Mouse (Mus musculus) stomach, embryonic 14.5 days (tissue): ENCODE results near the gene Bcorl1. TPM values are rescaled to one million over a fixed set of nuclear protein-coding genes. Genes with fewer than 3 reads are reported as not detected.

Experiments
- ATAC-seq: fragments of 200-750 bp; cut with Nextera tagmentation; 2 replicates; pipeline ENCODE4 v1.8.0; 2017; ENCODE audit warnings: low read depth, moderate TSS enrichment; ENCODE audit not compliant: insufficient number of reproducible peaks, insufficient read depth, low FRiP score
- H3K27ac ChIP-seq: fragments of 300-500 bp; sonication (generic); 2 replicates; pipeline ENCODE4 v1.5.1; 2014; ENCODE audit warnings: mild to moderate bottlenecking, low read length, moderate library complexity, mixed read lengths
- H3K27me3 ChIP-seq: fragments of 300-500 bp; sonication (generic); 2 replicates; pipeline ENCODE4 v1.6.1; 2014; ENCODE audit warnings: low read length, control low read depth, mixed read lengths; ENCODE audit not compliant: control insufficient read depth, insufficient read depth
- H3K36me3 ChIP-seq: fragments of 300-500 bp; sonication (generic); 2 replicates; pipeline ENCODE4 v1.6.1; 2014; ENCODE audit warnings: mild to moderate bottlenecking, control low read depth, low read length, moderate library complexity, mixed read lengths; ENCODE audit not compliant: control insufficient read depth, insufficient read depth
- H3K4me1 ChIP-seq: fragments of 300-500 bp; sonication (generic); 2 replicates; pipeline ENCODE4 v1.6.1; 2014; ENCODE audit warnings: low read length, control low read depth, mixed read lengths; ENCODE audit not compliant: control insufficient read depth, insufficient read depth
- H3K4me2 ChIP-seq: fragments of 300-500 bp; sonication (generic); replicated peaks from 2 replicates; pipeline ENCODE4 v1.6.1; 2014; ENCODE audit warnings: low read depth, low read length, control low read depth
- H3K4me3 ChIP-seq: fragments of 300-500 bp; sonication (generic); 2 replicates; pipeline ENCODE4 v1.5.1; 2014; ENCODE audit warnings: low read depth, low read length, control low read depth
- H3K9ac ChIP-seq: fragments of 300-500 bp; sonication (generic); replicated peaks from 2 replicates; pipeline ENCODE4 v1.6.1; 2014; ENCODE audit warnings: low read depth, mild to moderate bottlenecking, control low read depth, low read length, moderate library complexity, mixed read lengths
- H3K9me3 ChIP-seq: fragments of 300-500 bp; sonication (generic); 2 replicates; pipeline ENCODE4 v1.6.1; 2016; ENCODE audit warnings: low read depth, low read length, control low read depth; ENCODE audit not compliant: control insufficient read depth
- WGBS: fragments of 180-500 bp; shearing (Covaris S2); extraction: QIAGEN DNeasy Blood & Tissue Kit; methylation state at CpG from one replicate; pipeline ENCODE4 v1.1.7; 2014; 5-methylcytosine and 5-hydroxymethylcytosine counted together
- polyA plus RNA-seq: library from polyadenylated mRNA; unstranded; fragments of >200 nt; fragmentation: Nextera tagmentation; extraction: Ambion mirVana; gene quantifications from 2 replicates; pipeline ENCODE4 v1.2.1, GENCODE M21; 2014

The Bcorl1 gene
- polyA plus RNA-seq, 1 experiment from 2014 or later = 9.3 TPM

DNA sequence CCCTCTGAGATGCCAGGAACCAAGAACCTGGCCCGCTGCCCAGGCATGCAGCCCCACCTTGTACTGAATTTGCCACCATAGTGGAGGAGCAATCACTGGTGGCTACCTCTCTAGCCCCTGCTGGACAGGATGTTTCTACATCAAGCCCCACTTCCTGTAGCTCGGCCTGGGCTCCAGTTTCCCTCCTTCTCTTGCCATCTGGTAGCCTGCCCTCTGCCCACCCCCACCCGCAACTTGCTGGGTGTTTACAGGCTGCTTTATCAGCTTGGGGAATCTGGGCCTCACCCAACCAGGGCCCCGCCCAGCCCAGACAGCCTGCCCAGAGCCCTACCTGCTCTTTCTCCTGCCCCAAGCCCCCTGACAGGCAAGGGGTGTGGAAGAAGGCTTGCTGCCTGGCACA lies 97.9 kb downstream of the Bcorl1 start:
- 50% methylated on average over 4 of the region's 4 CpGs for WGBS
- H3K4me1 ChIP-seq = no peaks in the 10 kb centered on the region
- no peaks in the 10 kb centered on the region for H3K27me3 ChIP-seq
- H3K9me3 ChIP-seq = no peaks in the 10 kb centered on the region
- H3K4me3 ChIP-seq = no peak overlapping the region
- no peak overlapping the region for H3K4me2 ChIP-seq
- no peak overlapping the region for H3K27ac ChIP-seq
- H3K36me3 ChIP-seq = no peaks in the 10 kb centered on the region
- peak; percentile 69; the same call in 1 of the 2 replicates for ATAC-seq
- no peak overlapping the region for H3K9ac ChIP-seq

DNA sequence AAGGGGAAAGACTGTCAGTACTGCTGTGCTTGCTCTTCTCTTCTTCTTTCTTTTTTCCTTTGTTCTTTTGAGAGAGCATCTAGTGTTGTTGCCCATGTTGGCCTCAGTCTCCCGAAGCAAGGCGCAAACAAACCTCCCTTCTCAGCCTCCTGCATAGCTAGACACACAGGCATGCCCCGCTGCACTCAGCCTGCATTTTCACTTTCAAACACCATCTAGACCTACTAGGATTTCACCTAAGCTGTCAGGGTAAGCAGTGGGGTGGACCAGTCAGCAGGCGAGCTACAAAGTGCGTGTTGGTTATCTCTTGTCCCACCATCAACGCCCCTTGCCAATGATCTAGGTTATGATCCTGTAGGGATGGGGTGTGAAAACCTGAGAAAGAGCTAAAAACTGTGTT lies 100.4 kb downstream of the Bcorl1 start:
- no peak overlapping the region for H3K4me2 ChIP-seq
- H3K27me3 ChIP-seq = no peaks in the 10 kb centered on the region
- WGBS = 82% methylated on average over 6 of the region's 6 CpGs
- no peak overlapping the region for H3K9ac ChIP-seq
- H3K27ac ChIP-seq = no peak overlapping the region
- no peak for ATAC-seq
- no peaks in the 10 kb centered on the region for H3K36me3 ChIP-seq
- H3K9me3 ChIP-seq = no peaks in the 10 kb centered on the region
- H3K4me3 ChIP-seq = no peak overlapping the region
- H3K4me1 ChIP-seq = no peaks in the 10 kb centered on the region

DNA sequence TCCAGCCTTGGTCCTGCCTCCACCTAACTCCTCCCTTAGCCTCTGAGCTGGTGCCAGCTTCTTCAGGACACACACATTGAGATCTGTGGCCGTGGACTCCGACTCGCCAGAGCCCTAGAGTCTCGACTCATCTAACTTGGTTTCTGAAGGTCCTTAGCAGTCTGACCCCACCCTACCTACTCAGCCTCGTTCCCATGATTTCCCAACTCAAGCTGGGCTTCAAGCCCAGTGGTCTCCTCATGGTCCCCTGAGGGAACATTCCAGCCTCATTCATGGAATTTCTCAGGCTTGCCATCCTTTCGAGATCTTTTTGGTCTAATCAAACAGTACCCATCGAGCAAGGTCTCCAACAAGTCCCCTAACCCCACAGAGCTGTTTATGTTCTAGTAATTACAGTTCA lies 100.8 kb downstream of the Bcorl1 start:
- Histone ChIP-seq H3K36me3 (no peaks in the 10 kb centered on the region), H3K4me2 (no peak overlapping the region), H3K27ac (no peak overlapping the region), H3K4me3 (no peak overlapping the region), H3K27me3 (no peaks in the 10 kb centered on the region), H3K9ac (no peak overlapping the region), H3K4me1 (no peaks in the 10 kb centered on the region), H3K9me3 (no peaks in the 10 kb centered on the region)
- ATAC-seq = no peak
- 80% methylated on average over 7 of the region's 7 CpGs for WGBS

DNA sequence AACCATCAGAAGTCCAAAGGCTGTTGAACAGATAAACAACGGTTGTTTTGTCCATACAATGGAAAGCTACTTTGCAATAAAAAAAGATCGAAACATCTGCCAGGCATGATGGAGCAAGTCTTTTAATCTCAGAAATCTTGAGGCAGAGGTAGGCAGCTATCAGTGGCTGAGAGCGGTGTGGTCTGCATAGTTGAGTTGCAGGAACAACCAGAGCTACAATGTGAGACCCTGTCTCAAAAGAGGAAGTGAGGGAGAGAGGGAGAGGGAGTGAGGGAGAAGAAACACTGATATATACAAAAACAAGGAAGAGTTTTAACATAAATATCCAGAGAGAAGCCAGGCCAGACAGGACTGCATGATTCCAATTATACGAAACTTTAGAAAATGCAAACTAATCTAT lies 103.5 kb downstream of the Bcorl1 start:
- WGBS = 70% methylated on average over 4 of the region's 4 CpGs
- Histone ChIP-seq H3K36me3 (no peaks in the 10 kb centered on the region), H3K9me3 (no peaks in the 10 kb centered on the region), H3K4me2 (no peak overlapping the region), H3K4me1 (no peaks in the 10 kb centered on the region), H3K27me3 (no peaks in the 10 kb centered on the region), H3K4me3 (no peak overlapping the region), H3K27ac (no peak overlapping the region), H3K9ac (no peak overlapping the region)
- ATAC-seq = no peak

DNA sequence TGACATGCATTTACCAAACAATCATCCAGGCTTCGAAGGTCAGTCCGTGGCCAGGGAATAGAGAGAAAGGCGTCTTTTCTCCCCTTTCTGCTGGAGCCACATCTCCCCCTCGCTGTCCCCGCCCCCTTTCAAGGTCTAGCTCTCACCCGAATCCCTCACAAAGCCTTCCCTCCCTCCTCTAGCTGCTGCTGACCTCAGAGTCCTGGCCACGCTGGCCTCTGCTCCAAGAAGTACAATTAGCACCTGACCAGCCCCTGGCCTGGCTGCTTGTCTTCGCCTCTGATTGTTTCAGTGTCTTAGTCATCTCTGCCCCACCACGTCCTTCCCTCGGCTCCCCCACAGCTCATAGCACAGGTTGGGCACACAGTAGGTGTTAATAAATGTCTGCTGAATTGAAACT lies 108.5 kb downstream of the Bcorl1 start:
- Histone ChIP-seq H3K27me3 (no peaks in the 10 kb centered on the region), H3K9ac (no peak overlapping the region), H3K27ac (no peak overlapping the region), H3K36me3 (no peaks in the 10 kb centered on the region), H3K9me3 (no peaks in the 10 kb centered on the region), H3K4me3 (no peak overlapping the region), H3K4me1 (no peaks in the 10 kb centered on the region; the same call in 1 of the 2 replicates), H3K4me2 (no peak overlapping the region)
- 45% methylated on average over 10 of the region's 10 CpGs for WGBS
- no peak for ATAC-seq

DNA sequence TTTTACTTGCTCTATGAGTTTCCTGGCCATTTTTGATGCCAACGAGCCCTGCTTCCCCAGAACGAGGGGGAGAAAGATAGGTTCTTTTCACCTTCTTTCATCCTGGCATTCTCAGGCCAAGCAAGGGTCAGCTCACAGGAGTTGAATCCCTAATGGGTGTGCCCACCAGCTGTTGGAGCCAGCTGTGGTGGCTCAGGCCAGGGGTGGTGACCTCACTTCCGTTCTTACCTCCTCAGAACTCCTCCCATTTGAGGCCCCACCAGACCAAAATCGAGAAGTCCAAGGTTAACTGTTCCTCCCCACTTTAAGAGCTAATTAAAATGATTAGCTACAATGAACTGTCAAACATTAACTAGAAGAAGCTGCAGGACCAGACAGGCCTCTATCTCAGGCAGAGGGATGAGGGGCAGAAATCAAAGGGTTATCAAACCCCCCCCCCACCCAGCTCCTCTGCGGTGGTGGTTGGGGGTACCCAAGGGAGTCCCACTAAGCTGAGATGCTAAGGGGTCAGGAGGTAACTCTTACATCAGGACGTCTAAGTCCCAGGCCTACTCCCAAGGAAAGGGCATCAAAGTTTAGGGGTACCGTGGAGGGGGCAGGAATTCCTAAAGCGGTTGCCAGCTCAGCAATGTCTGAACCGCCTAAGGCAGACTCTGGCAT lies 111.2 kb downstream of the Bcorl1 start:
- Histone ChIP-seq H3K9ac (peak overlapping the region; percentile 68; the same call in 1 of the 2 replicates), H3K36me3 (no peaks in the 10 kb centered on the region), H3K4me1 (no peaks in the 10 kb centered on the region; the same call in 1 of the 2 replicates), H3K9me3 (no peaks in the 10 kb centered on the region), H3K27ac (no peak overlapping the region; the same call in 1 of the 2 replicates), H3K4me2 (peak overlapping the region; percentile 49), H3K4me3 (peak overlapping the region; percentile 47), H3K27me3 (no peaks in the 10 kb centered on the region)
- WGBS = 31% methylated on average over 9 of the region's 9 CpGs
- no peak for ATAC-seq

DNA sequence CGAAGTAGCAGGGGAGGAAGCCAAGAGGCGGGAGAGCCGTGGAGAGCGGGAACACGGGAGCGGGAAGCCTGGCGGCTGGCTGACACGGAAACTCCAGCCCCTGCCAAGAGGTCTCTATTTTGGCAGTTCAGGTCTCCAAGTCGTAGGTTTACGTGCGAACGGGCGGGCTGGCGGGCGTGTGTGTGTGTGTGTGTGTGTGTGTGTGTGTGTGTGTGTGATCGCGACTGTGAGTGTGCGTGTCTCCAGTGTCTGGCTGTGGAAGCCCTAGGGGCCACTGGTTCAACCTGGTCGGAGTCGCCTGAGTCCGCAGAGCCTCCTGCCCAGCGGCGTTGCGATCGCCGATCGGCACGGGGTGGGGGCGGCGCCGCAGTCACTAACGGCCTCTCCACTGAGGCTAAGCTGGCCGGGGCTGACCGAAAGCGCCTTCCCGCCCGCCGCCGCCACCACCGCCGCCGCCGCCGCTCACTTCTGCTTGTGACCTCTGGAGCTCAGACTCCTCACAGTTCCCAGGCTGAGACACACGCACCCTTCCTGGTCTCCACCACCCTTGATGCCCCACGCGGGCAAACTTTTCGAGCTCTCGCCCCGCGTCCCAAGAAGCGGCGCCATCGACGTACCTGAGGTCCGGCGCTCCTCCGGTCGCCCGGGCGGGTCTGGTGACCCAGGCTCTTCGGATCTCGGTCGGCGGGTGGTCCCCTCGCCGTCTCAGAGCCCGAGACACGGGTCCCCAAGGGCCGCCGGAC lies 111.9 kb downstream of the Bcorl1 start:
- Histone ChIP-seq H3K36me3 (no peaks in the 10 kb centered on the region), H3K4me1 (no peaks in the 10 kb centered on the region; the same call in 1 of the 2 replicates), H3K9ac (peak overlapping the region; percentile 68), H3K4me2 (peak overlapping the region; percentile 49), H3K27ac (peak overlapping the region; percentile 71; the same call in 1 of the 2 replicates), H3K9me3 (no peaks in the 10 kb centered on the region), H3K27me3 (no peaks in the 10 kb centered on the region), H3K4me3 (peak overlapping the region; percentile 47)
- WGBS = 25% methylated on average over 63 of the region's 71 CpGs
- no peak for ATAC-seq

DNA sequence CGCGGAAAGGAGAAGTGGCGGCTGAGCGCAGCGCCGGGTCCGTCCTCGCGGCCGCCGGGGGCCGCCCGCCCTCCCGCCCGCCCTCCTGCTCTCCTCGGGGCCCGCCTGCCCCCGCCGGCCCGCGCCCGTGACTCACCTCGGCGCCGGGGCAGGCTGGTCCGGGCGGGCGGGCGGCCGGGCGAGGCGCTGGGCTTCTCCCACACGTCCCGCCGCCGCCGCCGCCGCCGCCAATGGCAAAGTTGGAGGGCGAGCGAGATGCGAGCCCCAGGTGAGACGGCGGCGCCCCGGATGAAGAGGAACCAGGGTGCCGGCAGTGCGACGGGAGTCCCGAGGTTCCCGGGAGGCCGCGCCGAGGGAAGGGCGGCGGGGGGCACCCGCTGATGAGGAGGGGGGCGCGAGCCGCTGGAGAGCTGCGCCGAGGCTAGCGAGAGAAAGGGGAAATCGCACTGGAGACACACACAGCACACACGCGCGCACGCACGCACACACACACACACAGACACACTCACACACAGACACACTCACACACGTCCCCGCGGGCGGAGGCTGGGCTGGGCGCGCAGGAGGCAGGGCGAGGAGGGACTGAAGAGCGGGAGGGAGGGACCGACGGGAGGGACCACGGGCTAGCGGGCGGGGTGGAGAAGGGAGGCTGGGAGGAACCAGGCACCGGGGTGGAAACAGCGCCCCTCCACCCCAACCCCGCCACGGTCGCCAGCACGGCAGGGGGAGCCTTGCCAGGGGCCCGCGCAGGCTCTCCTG lies 112.8 kb downstream of the Bcorl1 start:
- ATAC-seq = peak; percentile 91
- Histone ChIP-seq H3K4me1 (no peaks in the 10 kb centered on the region; the same call in 1 of the 2 replicates), H3K4me3 (peak overlapping the region; percentile 47), H3K4me2 (peak overlapping the region; percentile 49), H3K27me3 (no peaks in the 10 kb centered on the region), H3K9ac (peak overlapping the region; percentile 68), H3K9me3 (no peaks in the 10 kb centered on the region), H3K27ac (peak overlapping the region; percentile 71; the same call in 1 of the 2 replicates), H3K36me3 (no peaks in the 10 kb centered on the region)
- 21% methylated on average over 40 of the region's 91 CpGs for WGBS
